Mouse (Mus musculus): ENCODE results near the gene Tmem184a.

- TF ChIP-seq CTCF (IDR thresholded peaks at IDR 0.05; ENCODE audit: insufficient read depth, low read length) (no peak), POLR2A (IDR thresholded peaks at IDR 0.05; ENCODE audit: borderline replicate concordance, extremely low read depth, low read depth, low read length) (no peak)
Measured at GRCm38 (mm10) chr5:139849626-139850320, 30.1 kb upstream of the Tmem184a start.
